In genomic region chr1:125676790-125677273, GRCm38 (mm10) we compare ENCODE assay signal across 10 mouse cellular contexts. TPM values are rescaled to one million over a fixed set of nuclear protein-coding genes. Genes with fewer than 3 reads are reported as not detected.
A peak's percentile ranks its signal among the peaks of the same experiment; 100 is the strongest.
DNase-seq lines count a peak whose midpoint lies in the region; ATAC-seq lines count a peak whose summit lies in the region.
"Had no signal": no experiment of that assay in that cellular context is flagged by ENCODE, and none has a peak within 500 bp of the region (broad histone marks: within the 10 kb centered on the region; RNA-seq: fewer than 3 reads in every experiment).

TSS of gene Gpr39 (plus strand) at chr1:125676995.

- no peak within 1 kb of the TSS for H3K4me3 ChIP-seq in hindbrain, embryonic 15.5 days
- H3K4me3 ChIP-seq in hindbrain, embryonic 13.5 days = no peak within 1 kb of the TSS
- peak within 1 kb of the TSS; percentile 32 for H3K4me3 ChIP-seq in intestine, embryonic 15.5 days (replicated peaks)
- peak within 1 kb of the TSS; percentile 52 for H3K4me3 ChIP-seq in liver, embryonic 16.5 days (ENCODE audit: low read depth, low read length)
- H3K4me3 ChIP-seq: limb, embryonic 12.5 days had no signal

- 45% methylated on average over 15 of the region's 15 CpGs for WGBS in hindbrain, embryonic 15.5 days
- 41% methylated on average over 15 of the region's 15 CpGs for WGBS in hindbrain, embryonic 13.5 days
- 31% methylated on average over 15 of the region's 15 CpGs for WGBS in intestine, embryonic 15.5 days
- 18% methylated on average over 15 of the region's 15 CpGs for WGBS in liver, embryonic 16.5 days (ENCODE audit: insufficient replicate concordance)

- no peak within 1 kb of the TSS for H3K27ac ChIP-seq in hindbrain, embryonic 15.5 days (replicated peaks)
- no peak within 1 kb of the TSS for H3K27ac ChIP-seq in hindbrain, embryonic 13.5 days
- H3K27ac ChIP-seq in intestine, embryonic 15.5 days = peak within 1 kb of the TSS; percentile 70
- H3K27ac ChIP-seq in liver, embryonic 16.5 days (ENCODE audit: low read length) = peak within 1 kb of the TSS; percentile 64

- H3K4me2 ChIP-seq in hindbrain, embryonic 15.5 days = no peak within 1 kb of the TSS
- no peak within 1 kb of the TSS for H3K4me2 ChIP-seq in hindbrain, embryonic 13.5 days
- H3K4me2 ChIP-seq in intestine, embryonic 15.5 days (replicated peaks) = peak within 1 kb of the TSS; percentile 48
- H3K4me2 ChIP-seq in liver, embryonic 16.5 days (ENCODE audit: low read depth, low read length) = peak within 1 kb of the TSS; percentile 51
- H3K4me2 ChIP-seq: limb, embryonic 12.5 days had no signal

- ATAC-seq in hindbrain, embryonic 15.5 days (ENCODE audit: low FRiP score, low read depth) = peak; percentile 38; the same call in 1 of the 2 replicates
- ATAC-seq in hindbrain, embryonic 13.5 days (ENCODE audit: low FRiP score) = no peak
- peak; percentile 98 for ATAC-seq in intestine, embryonic 15.5 days
- peak; percentile 93 for ATAC-seq in liver, embryonic 16.5 days (ENCODE audit: low read depth)

- H3K9ac ChIP-seq in hindbrain, embryonic 15.5 days = no peak within 1 kb of the TSS
- H3K9ac ChIP-seq in hindbrain, embryonic 13.5 days = no peak within 1 kb of the TSS
- H3K9ac ChIP-seq in intestine, embryonic 15.5 days = peak within 1 kb of the TSS; percentile 18
- H3K9ac ChIP-seq in liver, embryonic 16.5 days (ENCODE audit: low read depth, low read length) = 0 out of 2 replicates have a peak within 1 kb of the TSS, but pooled peaks have one; percentile 5
- H3K9ac ChIP-seq: limb, embryonic 12.5 days had no signal

- H3K36me3 ChIP-seq in hindbrain, embryonic 15.5 days = no peaks in the 10 kb centered on the region
- H3K36me3 ChIP-seq in hindbrain, embryonic 13.5 days = no peaks in the 10 kb centered on the region
- no peaks in the 10 kb centered on the region for H3K36me3 ChIP-seq in intestine, embryonic 15.5 days
- H3K36me3 ChIP-seq in liver, embryonic 16.5 days (ENCODE audit: control insufficient read depth, insufficient read depth) = no peaks in the 10 kb centered on the region
- H3K36me3 ChIP-seq: limb, embryonic 12.5 days had no signal

- H3K4me1 ChIP-seq in hindbrain, embryonic 15.5 days (replicated peaks) = no peaks in the 10 kb centered on the region
- H3K4me1 ChIP-seq in hindbrain, embryonic 13.5 days (replicated peaks) = no peaks in the 10 kb centered on the region; the same call in 1 of the 2 replicates
- peaks cover 13% of the 10 kb centered on the region; the same call in 1 of the 2 replicates for H3K4me1 ChIP-seq in intestine, embryonic 15.5 days (replicated peaks)
- H3K4me1 ChIP-seq in liver, embryonic 16.5 days (ENCODE audit: control insufficient read depth, low read depth, low read length) = no peaks in the 10 kb centered on the region; the same call in 1 of the 2 replicates

- no peaks in the 10 kb centered on the region for H3K9me3 ChIP-seq in hindbrain, embryonic 15.5 days
- H3K9me3 ChIP-seq in hindbrain, embryonic 13.5 days = no peaks in the 10 kb centered on the region
- H3K9me3 ChIP-seq in intestine, embryonic 15.5 days = no peaks in the 10 kb centered on the region
- H3K9me3 ChIP-seq in liver, embryonic 16.5 days (replicated peaks; ENCODE audit: control insufficient read depth, low read length) = no peaks in the 10 kb centered on the region
- H3K9me3 ChIP-seq: limb, embryonic 12.5 days had no signal

- H3K27me3 ChIP-seq in hindbrain, embryonic 15.5 days = no peaks in the 10 kb centered on the region
- H3K27me3 ChIP-seq in hindbrain, embryonic 13.5 days = no peaks in the 10 kb centered on the region
- H3K27me3 ChIP-seq in intestine, embryonic 15.5 days (replicated peaks) = no peaks in the 10 kb centered on the region
- H3K27me3 ChIP-seq in liver, embryonic 16.5 days (ENCODE audit: control insufficient read depth, insufficient read depth, low read depth, low read length) = no peaks in the 10 kb centered on the region
- H3K27me3 ChIP-seq: limb, embryonic 12.5 days had no signal

- DNase-seq in testis, postnatal 10 days (ENCODE audit: low spot score) = peak; percentile 54
- DNase-seq in left cerebral cortex, adult 8-10 months (ENCODE audit: low spot score in 2 of 2) = no peak
- no peak for DNase-seq in cerebellum, postnatal 36 days
- no peak for DNase-seq in layer of hippocampus, adult 9-11 months

RNA-seq across cellular contexts. Expression of gene Gpr39, which starts in this region (rescaled TPM):
- polyA plus RNA-seq in hindbrain, embryonic 15.5 days (2015; fragmentation: Nextera tagmentation; extraction: Ambion mirVana) = 0.13 and 0.17 TPM in 2 replicates
- 0.08 TPM in 1 of 2 replicates, not detected in the other for polyA plus RNA-seq in hindbrain, embryonic 13.5 days (2015; fragmentation: Nextera tagmentation; extraction: Ambion mirVana)
- 6.3 and 7.2 TPM in 2 replicates for polyA plus RNA-seq in intestine, embryonic 15.5 days (2015; fragmentation: Nextera tagmentation; extraction: Ambion mirVana)
- polyA plus RNA-seq in liver, embryonic 16.5 days (2015; fragmentation: Nextera tagmentation; extraction: Ambion mirVana) = 3.5 and 3.6 TPM in 2 replicates
- total RNA-seq in left cerebral cortex, adult 8-10 months (2022) = under 1 TPM in 1 of 4 experiments, not detected in 3; 0.93 TPM
- total RNA-seq: MEL had no signal
- polyA plus RNA-seq: limb, embryonic 12.5 days had no signal

Comparison
In these comparisons a context has a peak if more than half of its experiments do, and no peak if none do; other contexts are left out.
1. Peak in ATAC-seq in hindbrain, embryonic 15.5 days; RNA of the gene not detected or under 1 TPM.
2. H3K27ac ChIP-seq: peak in intestine, embryonic 15.5 days (single experiment) and liver, embryonic 16.5 days (single experiment); none in hindbrain, embryonic 15.5 days (single experiment) and hindbrain, embryonic 13.5 days (single experiment).
3. H3K4me2 ChIP-seq: peak in intestine, embryonic 15.5 days (single experiment) and liver, embryonic 16.5 days (single experiment); none in hindbrain, embryonic 15.5 days (single experiment) and hindbrain, embryonic 13.5 days (single experiment).
4. H3K4me3 ChIP-seq: peak in intestine, embryonic 15.5 days (single experiment) and liver, embryonic 16.5 days (single experiment); none in hindbrain, embryonic 15.5 days (single experiment) and hindbrain, embryonic 13.5 days (single experiment).
5. H3K9ac ChIP-seq: peak in intestine, embryonic 15.5 days (single experiment) and liver, embryonic 16.5 days (single experiment); none in hindbrain, embryonic 15.5 days (single experiment) and hindbrain, embryonic 13.5 days (single experiment).